Mouse (Mus musculus): Measurements from ENCODE around the gene Slc30a6. TPM values are rescaled to one million over a fixed set of nuclear protein-coding genes. Genes with fewer than 3 reads are reported as not detected.

The Slc30a6 gene
- 12.1 and 19.2 TPM in 2 replicates for polyA plus RNA-seq (2012; rRNA removed)

GRCm38 (mm10) chr17:74395383-74396065 lies at the start of gene Slc30a6:
Slc30a6 (plus strand) TSS chr17:74395608.

DNA sequence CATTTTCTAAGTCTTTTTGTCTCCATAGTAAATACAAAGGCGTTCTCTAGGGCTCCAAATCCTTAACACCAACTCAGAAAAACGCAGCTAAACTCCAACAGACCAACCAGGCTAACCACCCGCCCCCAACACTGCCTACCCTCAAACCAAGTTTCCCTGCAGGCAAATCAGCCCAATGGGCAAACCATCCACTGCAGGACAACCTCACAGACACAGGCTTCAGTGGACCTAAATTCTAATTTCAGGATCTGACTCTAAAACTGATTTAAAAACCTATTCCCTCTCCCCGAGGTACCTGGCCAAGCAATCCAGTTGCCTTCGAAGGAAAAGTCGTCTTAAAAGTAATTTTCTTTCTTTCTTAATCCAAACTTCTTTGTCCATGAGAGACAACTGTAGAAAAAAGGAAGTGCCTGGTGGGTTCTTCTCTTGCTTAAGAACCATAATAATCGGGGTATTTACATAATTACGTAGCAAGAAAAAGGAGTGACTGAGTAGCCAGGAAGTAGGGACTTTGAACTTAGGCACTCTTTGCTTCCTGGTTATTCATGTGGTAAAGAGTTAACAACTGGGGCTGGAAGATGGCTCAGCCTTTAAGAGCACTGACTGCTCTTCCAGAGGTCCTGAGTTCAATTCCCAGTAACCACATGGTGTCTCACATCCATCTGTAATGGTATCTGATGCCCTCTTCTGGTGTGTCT lies 63.5 kb downstream of the Slc30a6 start, which contains the start of gene Nlrc4:
Gene Nlrc4 (minus strand): TSS at position 432 of the 698 bp plus-strand sequence.

Other genes starting within 250 kb of the Slc30a6 start
- 42.2 and 45.6 TPM in 2 replicates for gene Memo1, start 100.1 kb upstream of the Slc30a6 start, polyA plus RNA-seq (2012; rRNA removed)
- gene Dpy30, start 71.7 kb upstream of the Slc30a6 start, polyA plus RNA-seq (2012; rRNA removed) = 27.8 and 32.4 TPM in 2 replicates
- gene Spast, start 56.6 kb upstream of the Slc30a6 start, polyA plus RNA-seq (2012; rRNA removed) = 10.6 and 14.1 TPM in 2 replicates
- gene Nlrc4, start 63.5 kb downstream of the Slc30a6 start, polyA plus RNA-seq (2012; rRNA removed) = 0.16 and 0.20 TPM in 2 replicates
- gene Yipf4, start 93.9 kb downstream of the Slc30a6 start, polyA plus RNA-seq (2012; rRNA removed) = 198 and 347 TPM in 2 replicates
- gene Birc6, start 132.7 kb downstream of the Slc30a6 start, polyA plus RNA-seq (2012; rRNA removed) = 96.4 and 104 TPM in 2 replicates